Mouse (Mus musculus) spleen, adult 2 months (tissue): ENCODE measurements at regions not wholly inside any gene's neighbourhood (a gene's known extent, or its start where the extent isn't known, plus 50 kb on each side); places are given as distances from the start of the nearest gene placed in this dataset.

Experiments
- CTCF ChIP-seq: fragments of 200-500 bp; IDR thresholded peaks from 2 replicates; pipeline ENCODE4 v1.5.1; 2011; ENCODE audit warnings: mild to moderate bottlenecking, inconsistent platforms; ENCODE audit not compliant: insufficient read depth, insufficient read length, insufficient replicate concordance; ENCODE audit errors: extremely low read depth
- POLR2A ChIP-seq: fragments of 200-500 bp; IDR thresholded peaks from 2 replicates; pipeline ENCODE4 v1.6.1; 2011; ENCODE audit warnings: low read depth, low read length, inconsistent platforms

- TF ChIP-seq POLR2A (no peak), CTCF (no peak)
Measured at GRCm38 (mm10) chr3:78884715-78885114, 401.6 kb downstream of the Rapgef2 start.
